Mouse (Mus musculus) forebrain, embryonic 13.5 days (tissue): Measurements from ENCODE around the gene Slco3a1. TPM values are rescaled to one million over a fixed set of nuclear protein-coding genes. Genes with fewer than 3 reads are reported as not detected.

Source experiments
- ATAC-seq: fragments of 200-750 bp; cut with Nextera tagmentation; 2 replicates; pipeline ENCODE4 v1.8.0; 2017
- H3K27ac ChIP-seq: fragments of 300-500 bp; sonication (generic); 2 replicates; pipeline ENCODE4 v1.5.1; 2015; ENCODE audit warnings: inconsistent platforms, mild to moderate bottlenecking, moderate library complexity
- H3K27me3 ChIP-seq: fragments of 300-500 bp; sonication (generic); 2 replicates; pipeline ENCODE4 v1.6.1; 2015; ENCODE audit warnings: mild to moderate bottlenecking, inconsistent platforms
- H3K36me3 ChIP-seq: fragments of 300-500 bp; sonication (generic); 2 replicates; pipeline ENCODE4 v1.6.1; 2015; ENCODE audit warnings: mild to moderate bottlenecking, inconsistent platforms; ENCODE audit not compliant: poor library complexity, severe bottlenecking
- H3K4me1 ChIP-seq: fragments of 300-500 bp; sonication (generic); 2 replicates; pipeline ENCODE4 v1.6.1; 2015; ENCODE audit warnings: inconsistent platforms
- H3K4me2 ChIP-seq: fragments of 300-500 bp; sonication (generic); 2 replicates; pipeline ENCODE4 v1.6.1; 2015; ENCODE audit warnings: inconsistent platforms, mild to moderate bottlenecking, moderate library complexity
- H3K4me3 ChIP-seq: fragments of 300-500 bp; sonication (generic); 2 replicates; pipeline ENCODE4 v1.5.1; 2015; ENCODE audit warnings: mild to moderate bottlenecking, inconsistent platforms
- H3K9ac ChIP-seq: fragments of 300-500 bp; sonication (generic); 2 replicates; pipeline ENCODE4 v1.6.1; 2015; ENCODE audit warnings: mild to moderate bottlenecking, inconsistent platforms
- H3K9me3 ChIP-seq: fragments of 300-500 bp; sonication (generic); replicated peaks from 2 replicates; pipeline ENCODE4 v1.6.1; 2016; ENCODE audit warnings: inconsistent platforms
- WGBS: fragments of 180-500 bp; shearing (Covaris S2); methylation state at CpG from one replicate; pipeline ENCODE4 v1.1.7; 2015; 5-methylcytosine and 5-hydroxymethylcytosine counted together
- polyA plus RNA-seq: library from polyadenylated mRNA; unstranded; fragments of >200 nt; fragmentation: Nextera tagmentation; extraction: Ambion mirVana; gene quantifications from 2 replicates; pipeline ENCODE4 v1.2.1, GENCODE M21; 2015

Slco3a1 gene
- polyA plus RNA-seq, 1 experiment from 2014 or later: 14.0 TPM

DNA sequence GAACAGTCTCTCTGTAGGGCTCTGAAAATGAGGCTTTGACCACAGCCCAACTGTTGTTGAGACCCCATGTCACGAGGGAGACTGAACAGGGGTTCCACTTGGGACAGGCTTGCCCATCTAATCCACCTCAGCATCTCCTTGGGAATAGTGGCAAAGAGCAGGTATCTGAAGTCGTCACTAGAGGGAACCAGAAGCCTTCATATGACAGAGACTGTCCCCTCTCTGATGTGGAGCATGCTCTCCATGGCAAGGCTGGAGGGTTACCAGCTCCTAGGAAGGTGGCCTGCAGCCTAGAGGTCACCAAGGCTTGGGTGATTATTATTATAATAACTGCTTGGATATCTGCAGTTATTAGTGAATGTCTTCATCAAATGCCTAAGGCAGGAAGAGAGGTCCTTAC is 183.4 kb downstream of the Slco3a1 start:
- ATAC-seq: peak; percentile 75
- H3K36me3 ChIP-seq: no peaks in the 10 kb centered on the region
- 22% methylated on average over 2 of the region's 2 CpGs for WGBS
- no peak overlapping the region for H3K9ac ChIP-seq
- H3K27me3 ChIP-seq: no peaks in the 10 kb centered on the region
- no peak overlapping the region for H3K4me3 ChIP-seq
- H3K4me2 ChIP-seq: no peak overlapping the region
- H3K27ac ChIP-seq: no peak overlapping the region
- no peaks in the 10 kb centered on the region for H3K9me3 ChIP-seq
- H3K4me1 ChIP-seq: peaks cover 12% of the 10 kb centered on the region

DNA sequence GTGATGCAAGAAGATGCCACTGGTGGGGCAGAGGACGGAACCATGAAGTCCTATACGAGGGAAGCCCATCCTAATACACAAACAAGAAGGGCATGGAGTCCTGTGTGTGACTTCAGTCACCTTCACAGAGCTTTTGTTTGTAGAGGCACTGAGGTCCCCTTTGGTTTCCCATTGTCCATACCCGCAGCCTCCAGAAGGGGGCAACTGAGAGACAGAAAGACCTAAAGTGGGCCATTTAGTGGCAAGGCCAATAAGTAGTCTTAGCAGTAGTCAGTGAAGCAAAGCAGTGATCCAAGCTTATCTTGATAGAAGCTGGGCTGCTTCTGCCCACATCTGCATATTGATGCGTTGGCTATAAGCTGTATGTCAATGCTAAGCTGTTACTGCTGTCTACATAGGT is 184.9 kb downstream of the Slco3a1 start:
- Histone ChIP-seq H3K4me3 (no peak overlapping the region), H3K36me3 (no peaks in the 10 kb centered on the region), H3K9ac (no peak overlapping the region), H3K27me3 (no peaks in the 10 kb centered on the region), H3K4me2 (no peak overlapping the region), H3K27ac (no peak overlapping the region), H3K4me1 (peaks cover 24% of the 10 kb centered on the region), H3K9me3 (no peaks in the 10 kb centered on the region)
- no peak for ATAC-seq
- 58% methylated on average over 4 of the region's 4 CpGs for WGBS

DNA sequence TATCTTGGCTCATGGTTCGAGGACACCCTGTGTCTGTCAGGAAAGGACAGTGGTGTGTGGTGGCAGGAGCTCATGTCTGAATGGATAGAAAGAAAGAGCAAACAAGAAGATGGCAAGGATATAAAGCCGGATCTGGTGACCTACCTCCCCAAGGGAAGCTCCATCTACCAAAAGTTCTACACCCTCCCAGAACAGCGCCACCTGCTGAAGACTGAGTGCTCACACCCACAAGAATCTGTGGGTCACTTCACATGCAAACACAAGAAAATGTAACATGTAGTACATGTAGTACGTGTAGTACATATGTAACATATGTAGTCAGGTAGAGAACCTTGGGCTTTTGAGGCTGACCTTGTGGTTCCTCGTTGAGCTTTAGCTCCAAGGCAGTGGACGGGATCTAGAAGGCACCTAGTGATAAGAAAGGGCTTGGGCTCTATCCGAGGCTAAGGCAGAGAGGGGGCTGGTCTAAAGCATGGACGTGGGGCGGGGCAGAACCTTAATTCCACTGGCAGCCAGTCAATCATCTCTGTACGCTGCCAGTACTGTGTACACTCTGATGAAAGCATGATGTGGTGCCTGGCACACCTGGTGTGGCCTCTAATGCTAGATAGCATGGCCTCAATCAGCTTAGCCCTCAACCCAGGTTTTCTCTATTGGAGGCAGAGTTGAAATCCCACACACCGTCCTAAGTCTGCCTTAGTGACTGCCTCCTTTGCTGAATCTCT is 186.2 kb downstream of the Slco3a1 start:
- no peaks in the 10 kb centered on the region for H3K9me3 ChIP-seq
- no peaks in the 10 kb centered on the region for H3K27me3 ChIP-seq
- ATAC-seq: no peak
- H3K36me3 ChIP-seq: no peaks in the 10 kb centered on the region
- 83% methylated on average over 11 of the region's 11 CpGs for WGBS
- H3K4me1 ChIP-seq: peaks cover 24% of the 10 kb centered on the region
- H3K27ac ChIP-seq: no peak overlapping the region
- no peak overlapping the region for H3K4me2 ChIP-seq
- no peak overlapping the region for H3K4me3 ChIP-seq
- no peak overlapping the region for H3K9ac ChIP-seq

DNA sequence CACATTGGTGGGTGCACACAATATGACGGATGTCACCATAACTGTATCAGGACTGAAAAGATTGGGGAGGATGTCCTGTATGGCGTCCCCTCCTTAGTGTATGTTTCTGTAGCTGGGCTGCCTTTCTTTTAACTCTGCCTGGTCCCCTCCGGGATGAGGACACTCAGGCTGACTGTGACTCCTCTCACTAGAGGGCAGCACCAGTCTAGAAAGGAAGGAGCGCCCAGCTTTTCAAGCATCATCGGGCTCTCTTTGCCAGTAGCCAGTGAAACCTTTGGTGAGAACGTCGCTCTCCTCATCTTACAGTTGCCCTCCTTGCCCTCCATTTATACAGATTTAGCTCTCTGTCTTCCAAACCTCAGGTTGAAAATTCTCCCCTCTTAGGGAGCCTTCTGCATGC is 187.2 kb downstream of the Slco3a1 start:
- H3K4me3 ChIP-seq: no peak overlapping the region
- no peaks in the 10 kb centered on the region for H3K9me3 ChIP-seq
- no peak overlapping the region for H3K27ac ChIP-seq
- H3K27me3 ChIP-seq: no peaks in the 10 kb centered on the region
- no peak overlapping the region for H3K9ac ChIP-seq
- no peaks in the 10 kb centered on the region for H3K36me3 ChIP-seq
- no peak overlapping the region for H3K4me2 ChIP-seq
- WGBS: 20% methylated on average over 7 of the region's 7 CpGs
- ATAC-seq: peak; percentile 25; the same call in 1 of the 2 replicates
- H3K4me1 ChIP-seq: peaks cover 24% of the 10 kb centered on the region

DNA sequence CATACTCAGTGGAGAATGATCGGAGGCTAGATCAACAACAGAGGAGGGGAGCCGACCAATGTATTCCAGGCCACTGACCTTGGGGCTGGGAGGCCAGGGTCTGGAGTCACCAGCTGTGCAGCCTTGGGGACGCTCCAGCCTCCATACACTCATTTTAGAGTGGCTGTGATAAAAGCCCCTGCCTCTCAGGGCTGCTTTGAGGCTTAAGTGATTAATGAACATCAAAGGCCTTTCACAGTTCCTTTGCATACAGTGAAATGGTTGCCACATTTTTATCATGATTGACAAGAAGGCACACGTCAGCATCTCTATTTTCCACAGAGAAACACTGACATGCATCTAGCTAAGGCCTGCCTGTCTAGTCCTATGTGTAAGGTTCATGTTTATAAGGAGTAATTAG is 189.0 kb downstream of the Slco3a1 start:
- Histone ChIP-seq H3K4me2 (no peak overlapping the region), H3K9me3 (no peaks in the 10 kb centered on the region), H3K27ac (no peak overlapping the region), H3K36me3 (no peaks in the 10 kb centered on the region), H3K9ac (no peak overlapping the region), H3K27me3 (no peaks in the 10 kb centered on the region), H3K4me3 (no peak overlapping the region), H3K4me1 (peaks cover 24% of the 10 kb centered on the region)
- 17% methylated on average over 4 of the region's 4 CpGs for WGBS
- ATAC-seq: no peak

DNA sequence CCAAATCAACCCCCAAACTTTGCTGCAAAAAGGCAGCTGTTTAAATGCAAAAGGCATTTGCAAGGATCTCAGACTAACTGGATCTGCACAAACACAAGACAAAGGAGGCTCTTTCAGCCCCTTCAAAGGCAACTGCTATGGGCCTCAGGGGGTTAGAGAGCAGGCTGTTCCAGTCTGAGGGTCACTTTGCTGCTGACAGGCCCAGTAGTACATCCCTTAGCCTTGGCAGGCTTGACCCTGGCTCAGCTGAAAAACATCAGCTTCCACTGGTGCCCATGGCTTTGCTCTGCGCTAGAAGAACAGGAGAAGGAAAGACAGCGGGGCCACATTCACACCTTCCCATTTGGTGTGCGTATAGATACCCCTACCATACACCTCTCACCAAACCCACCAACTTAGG is 189.6 kb downstream of the Slco3a1 start:
- Histone ChIP-seq H3K27me3 (no peaks in the 10 kb centered on the region), H3K9me3 (no peaks in the 10 kb centered on the region), H3K4me2 (no peak overlapping the region), H3K9ac (no peak overlapping the region), H3K4me3 (no peak overlapping the region), H3K4me1 (peaks cover 24% of the 10 kb centered on the region), H3K27ac (no peak overlapping the region), H3K36me3 (no peaks in the 10 kb centered on the region)
- WGBS: 91% methylated on average over 3 of the region's 3 CpGs
- ATAC-seq: no peak

DNA sequence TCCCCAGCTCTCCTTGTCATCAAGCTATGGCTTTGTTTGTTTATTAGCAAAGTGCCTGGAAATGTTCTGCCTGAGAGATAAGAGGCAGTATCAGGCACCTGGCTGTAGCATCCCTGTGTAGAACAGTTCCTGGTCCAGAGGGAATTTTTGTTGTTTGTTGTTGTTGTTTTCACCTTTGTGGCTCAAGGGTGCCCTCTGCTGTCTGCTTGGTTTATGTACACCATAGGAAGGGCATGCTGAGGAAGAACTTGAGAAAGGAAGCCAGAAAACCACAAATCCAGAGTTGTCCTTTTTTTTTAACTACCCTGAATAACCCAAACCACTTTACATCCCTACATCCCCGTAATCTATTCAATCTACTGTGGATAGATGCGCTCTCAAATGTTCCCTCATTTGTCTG is 191.1 kb downstream of the Slco3a1 start:
- Histone ChIP-seq H3K4me1 (peaks cover 21% of the 10 kb centered on the region), H3K27me3 (no peaks in the 10 kb centered on the region), H3K9ac (no peak overlapping the region), H3K27ac (no peak overlapping the region; the same call in 1 of the 2 replicates), H3K4me2 (no peak overlapping the region), H3K4me3 (no peak overlapping the region), H3K36me3 (no peaks in the 10 kb centered on the region), H3K9me3 (no peaks in the 10 kb centered on the region)
- WGBS: 68% methylated on average over 2 of the region's 2 CpGs
- ATAC-seq: no peak

DNA sequence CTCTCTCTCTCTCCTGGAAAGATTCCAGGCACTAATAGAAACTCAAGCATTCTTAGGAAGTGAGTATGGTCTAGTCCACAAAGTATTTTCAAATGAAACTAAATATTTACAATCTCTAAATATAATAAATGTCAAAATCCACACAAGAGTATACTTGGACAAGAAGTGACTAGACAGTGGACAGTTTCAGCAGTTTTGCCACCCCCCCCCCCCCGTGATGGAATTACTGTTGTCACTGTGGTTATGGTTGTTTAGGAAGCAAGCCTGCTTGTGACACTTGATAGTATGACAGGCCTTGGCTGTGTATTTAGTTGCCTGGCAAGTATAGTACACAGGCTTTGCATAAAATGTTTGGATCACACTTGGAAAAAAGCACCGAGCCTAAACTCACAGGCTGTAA is 192.9 kb downstream of the Slco3a1 start:
- Histone ChIP-seq H3K27ac (no peak overlapping the region), H3K4me3 (no peak overlapping the region), H3K9me3 (no peaks in the 10 kb centered on the region), H3K4me1 (peaks cover 12% of the 10 kb centered on the region), H3K9ac (no peak overlapping the region), H3K27me3 (no peaks in the 10 kb centered on the region), H3K4me2 (no peak overlapping the region), H3K36me3 (no peaks in the 10 kb centered on the region)
- no peak; the same call in 1 of the 2 replicates for ATAC-seq
- 76% methylated on average over 2 of the region's 2 CpGs for WGBS

DNA sequence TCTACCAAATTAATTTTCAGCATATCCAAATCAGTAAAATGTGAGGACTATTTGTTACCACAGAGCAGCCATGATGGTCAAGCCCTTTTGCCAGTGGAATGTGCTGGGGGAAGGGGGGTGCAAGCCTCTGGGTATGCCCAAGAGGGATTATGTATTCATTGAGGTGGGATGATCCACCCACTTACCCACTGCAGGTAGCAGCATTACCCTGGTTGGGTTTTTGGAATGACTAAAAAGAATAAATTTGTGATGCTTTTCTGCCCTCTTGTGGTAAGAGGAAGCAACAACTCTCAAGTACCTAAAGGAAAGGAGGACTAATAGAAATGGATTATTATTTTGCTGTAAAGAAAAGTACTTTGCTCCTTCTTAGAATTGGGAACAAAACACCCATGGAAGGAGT is 197.6 kb downstream of the Slco3a1 start:
- no peak overlapping the region for H3K27ac ChIP-seq
- no peak overlapping the region for H3K4me2 ChIP-seq
- H3K4me1 ChIP-seq: peaks cover 8% of the 10 kb centered on the region
- no peaks in the 10 kb centered on the region for H3K27me3 ChIP-seq
- H3K9me3 ChIP-seq: no peaks in the 10 kb centered on the region
- peak; percentile 48; the same call in 1 of the 2 replicates for ATAC-seq
- H3K4me3 ChIP-seq: no peak overlapping the region
- no peaks in the 10 kb centered on the region for H3K36me3 ChIP-seq
- H3K9ac ChIP-seq: no peak overlapping the region

DNA sequence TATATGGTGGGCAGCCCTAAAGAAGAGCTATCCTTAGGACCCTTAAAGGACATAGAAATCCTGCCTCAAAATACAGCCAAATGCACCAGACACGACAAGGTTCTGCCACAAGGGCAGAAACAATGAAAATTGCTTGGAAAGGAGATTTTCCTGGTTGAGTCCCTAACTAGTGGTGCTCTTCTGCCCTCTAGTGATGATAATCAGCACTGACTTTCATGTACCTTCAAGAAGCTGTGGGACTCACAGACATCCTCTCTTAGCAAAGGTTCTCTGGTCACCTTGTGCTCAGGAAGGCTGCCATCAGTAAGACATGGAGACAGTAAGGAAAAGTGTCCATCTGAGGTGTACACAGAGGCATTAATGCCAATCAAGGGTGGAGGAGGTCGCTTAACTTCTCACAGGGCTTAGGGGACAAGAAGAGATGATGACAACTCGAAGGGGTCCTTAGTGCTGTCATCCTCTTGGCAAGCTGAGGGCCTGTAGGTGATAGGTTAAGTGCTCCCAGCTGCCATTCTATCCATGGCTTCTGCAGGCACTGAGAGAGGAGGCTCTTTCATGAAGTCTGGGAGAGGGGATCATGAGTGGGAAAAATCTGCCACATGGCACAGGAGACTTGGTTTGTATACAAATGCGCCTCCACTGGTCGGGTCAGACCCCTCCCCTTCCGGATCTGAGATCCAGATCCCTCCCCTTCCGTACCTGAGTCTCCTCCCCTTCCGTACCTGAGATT is 199.9 kb downstream of the Slco3a1 start:
- Histone ChIP-seq H3K4me3 (no peak overlapping the region), H3K36me3 (no peaks in the 10 kb centered on the region), H3K4me2 (no peak overlapping the region), H3K9ac (peak overlapping the region; percentile 54), H3K27me3 (no peaks in the 10 kb centered on the region), H3K9me3 (no peaks in the 10 kb centered on the region), H3K27ac (peak overlapping the region; percentile 59), H3K4me1 (peaks cover 8% of the 10 kb centered on the region)
- ATAC-seq: peak; percentile 64
- WGBS: 59% methylated on average over 8 of the region's 8 CpGs

DNA sequence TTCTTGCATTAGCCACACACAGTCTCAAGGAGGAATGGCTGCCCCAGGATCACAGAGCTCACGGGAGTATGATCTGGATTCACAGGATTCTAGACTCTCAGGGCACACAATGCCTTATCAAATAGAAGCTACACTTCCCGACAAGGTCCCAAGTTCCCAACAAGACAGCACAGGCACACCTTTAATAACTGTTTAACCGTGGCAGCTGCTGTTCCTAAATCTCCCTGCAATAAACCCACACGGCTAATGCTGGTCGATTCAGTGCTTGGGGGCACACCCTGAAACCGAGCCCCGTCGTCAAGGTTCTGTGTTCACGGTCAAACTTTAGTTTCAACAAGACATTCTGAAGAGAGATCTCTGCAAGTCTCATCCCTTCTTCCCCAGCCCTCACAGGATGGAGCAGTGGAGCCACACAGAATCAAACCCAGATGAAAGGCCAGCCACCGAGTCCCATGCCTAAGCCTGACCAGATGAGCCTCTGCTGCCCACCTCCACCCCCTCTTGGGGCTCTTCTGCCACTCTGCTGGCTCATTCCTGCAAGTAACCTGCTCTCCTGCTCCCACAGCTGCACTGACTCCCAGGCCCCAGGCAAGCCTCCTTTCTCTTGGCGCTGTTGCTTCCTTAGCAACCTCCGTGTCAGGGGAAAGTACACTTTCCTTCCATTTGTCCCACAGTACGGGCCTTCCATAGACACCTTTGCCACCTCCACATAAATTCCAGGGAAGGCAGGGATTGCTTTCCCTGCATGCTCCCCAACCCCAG is 200.7 kb downstream of the Slco3a1 start:
- Histone ChIP-seq H3K9me3 (no peaks in the 10 kb centered on the region), H3K9ac (peak overlapping the region; percentile 54), H3K27ac (peak overlapping the region; percentile 59), H3K4me1 (peaks cover 11% of the 10 kb centered on the region), H3K27me3 (no peaks in the 10 kb centered on the region), H3K36me3 (no peaks in the 10 kb centered on the region), H3K4me3 (no peak overlapping the region), H3K4me2 (no peak overlapping the region)
- peak; percentile 33; the same call in 1 of the 2 replicates for ATAC-seq
- 78% methylated on average over 13 of the region's 13 CpGs for WGBS

DNA sequence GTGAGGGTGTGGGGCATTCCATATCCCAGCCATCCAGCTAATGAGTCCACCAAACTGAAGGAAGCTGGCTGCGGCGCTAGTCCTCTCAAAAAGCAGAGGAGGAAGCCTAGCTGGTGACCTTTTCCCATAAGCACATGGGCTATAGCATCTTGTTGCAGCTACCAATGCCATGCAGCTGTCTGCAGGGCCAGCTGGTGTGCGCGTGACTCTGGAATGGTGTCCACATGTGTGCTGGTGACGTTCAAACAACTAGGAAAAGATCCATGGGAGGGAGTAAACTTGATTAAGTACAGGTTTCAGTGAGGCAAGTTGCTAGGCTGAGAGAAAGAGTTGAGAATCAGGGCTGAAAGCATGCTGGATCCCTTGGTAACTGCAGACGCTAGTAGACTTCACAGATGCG is 201.3 kb downstream of the Slco3a1 start:
- no peak overlapping the region for H3K4me2 ChIP-seq
- no peak for ATAC-seq
- peaks cover 15% of the 10 kb centered on the region for H3K4me1 ChIP-seq
- no peak overlapping the region for H3K4me3 ChIP-seq
- WGBS: 90% methylated on average over 7 of the region's 7 CpGs
- no peaks in the 10 kb centered on the region for H3K36me3 ChIP-seq
- no peaks in the 10 kb centered on the region for H3K9me3 ChIP-seq
- H3K27ac ChIP-seq: no peak overlapping the region
- H3K9ac ChIP-seq: no peak overlapping the region
- no peaks in the 10 kb centered on the region for H3K27me3 ChIP-seq
